Mouse (Mus musculus) lung, adult 2 months (tissue): ENCODE measurements around the gene Nt5dc2.

Experiments used
- CTCF ChIP-seq: fragments of 200-500 bp; IDR thresholded peaks from 2 replicates; pipeline ENCODE4 v1.5.1; 2011; ENCODE audit warnings: mild to moderate bottlenecking, low read length, control low read depth; ENCODE audit not compliant: insufficient read depth
- POLR2A ChIP-seq: fragments of 200-500 bp; IDR thresholded peaks from 2 replicates; pipeline ENCODE4 v1.6.1; 2011; ENCODE audit warnings: low read depth, mild to moderate bottlenecking, control low read depth, low read length, borderline replicate concordance; ENCODE audit errors: extremely low read depth

- no peak for TF ChIP-seq POLR2A
- no peak for TF ChIP-seq CTCF
Measured at GRCm38 (mm10) chr14:31169508-31169907, 38.7 kb downstream of the Nt5dc2 start.
